Mouse (Mus musculus) MEL (cell line): Measurements from ENCODE around the gene Mndal. TPM values are rescaled to one million over a fixed set of nuclear protein-coding genes. Genes with fewer than 3 reads are reported as not detected.
"Not testable (repeated sequence)": the region's sequence is repeated elsewhere in the genome, so short reads cannot be mapped to it uniquely, and the experiment has no call there.

Experiments
- DNase-seq: peaks from one replicate; pipeline ENCODE4 v3.0.0; 2011; ENCODE audit warnings: low read depth, low spot score
- H3K27ac ChIP-seq: 2 replicates; pipeline ENCODE4 v1.5.1; 2012; ENCODE audit warnings: low read depth, mild to moderate bottlenecking, control low read depth, low read length, moderate library complexity; ENCODE audit not compliant: control insufficient read depth
- H3K27me3 ChIP-seq, 2 experiments: fragments of 150-350 bp in 1 of 2; sonication (generic) in 1 of 2; 2 replicates each; pipeline ENCODE4 v1.6.1; 2012; ENCODE audit warnings: low read length in 2 of 2, mild to moderate bottlenecking in 2 of 2, improper control_type of control experiment in 1 of 2, moderate library complexity in 1 of 2; ENCODE audit not compliant: insufficient read depth in 2 of 2, control insufficient read depth in 1 of 2
- H3K36me3 ChIP-seq, 2 experiments: 2 replicates each; pipeline ENCODE4 v1.6.1; 2012 to 2014; ENCODE audit warnings: low read length in 2 of 2, improper control_type of control experiment in 1 of 2, inconsistent platforms in 1 of 2, mild to moderate bottlenecking in 1 of 2; ENCODE audit not compliant: insufficient read depth in 2 of 2, control insufficient read depth in 1 of 2
- H3K4me1 ChIP-seq, 2 experiments: fragments of 150-350 bp in 1 of 2; sonication (generic) in 1 of 2; 2 replicates each; pipeline ENCODE4 v1.6.1; 2012; ENCODE audit warnings: low read length in 2 of 2, improper control_type of control experiment in 1 of 2, mild to moderate bottlenecking in 1 of 2; ENCODE audit not compliant: insufficient read depth in 2 of 2, control insufficient read depth in 1 of 2
- H3K4me3 ChIP-seq, 2 experiments: fragments of 150-350 bp in 1 of 2; sonication (generic) in 1 of 2; 2 replicates each; pipeline ENCODE4 v1.5.1; 2012; ENCODE audit warnings: low read depth in 2 of 2, low read length in 2 of 2, mild to moderate bottlenecking in 2 of 2, moderate library complexity in 2 of 2, control low read depth in 1 of 2, improper control_type of control experiment in 1 of 2; ENCODE audit not compliant: control insufficient read depth in 1 of 2, insufficient read depth in 1 of 2
- H3K79me2 ChIP-seq: 2 replicates; pipeline ENCODE4 v1.6.1; 2012; ENCODE audit warnings: mild to moderate bottlenecking, low read length, moderate library complexity; ENCODE audit not compliant: control insufficient read depth, poor library complexity, insufficient read depth
- H3K9ac ChIP-seq: 2 replicates; pipeline ENCODE4 v1.6.1; 2012; ENCODE audit warnings: low read depth, mild to moderate bottlenecking, control low read depth, low read length, moderate library complexity; ENCODE audit not compliant: control insufficient read depth, poor library complexity, severe bottlenecking
- H3K9me3 ChIP-seq: fragments of 150-350 bp; sonication (generic); replicated peaks from 2 replicates; pipeline ENCODE4 v1.6.1; 2012; ENCODE audit warnings: mild to moderate bottlenecking, low read length, improper control_type of control experiment, moderate library complexity; ENCODE audit not compliant: insufficient read depth
- E2F4 ChIP-seq: IDR thresholded peaks from 2 replicates; pipeline ENCODE4 v1.6.1; 2011; ENCODE audit warnings: low read depth, low read length, improper control_type of control experiment, borderline replicate concordance
- GATA1 ChIP-seq: IDR thresholded peaks from 2 replicates; pipeline ENCODE4 v1.6.1; 2011; ENCODE audit warnings: low read depth, low read length, improper control_type of control experiment
- HCFC1 ChIP-seq: IDR thresholded peaks from 2 replicates; pipeline ENCODE4 v1.6.1; 2012; ENCODE audit warnings: low read depth, mild to moderate bottlenecking, inconsistent platforms, low read length, improper control_type of control experiment, moderate library complexity
- MAFK ChIP-seq: IDR thresholded peaks from 2 replicates; pipeline ENCODE4 v1.6.1; 2011; ENCODE audit warnings: low read depth, mild to moderate bottlenecking, low read length, improper control_type of control experiment, borderline replicate concordance
- NRF1 ChIP-seq: IDR thresholded peaks from 2 replicates; pipeline ENCODE4 v1.6.1; 2014; ENCODE audit warnings: low read depth, mild to moderate bottlenecking, inconsistent platforms, low read length, improper control_type of control experiment, moderate library complexity; ENCODE audit not compliant: poor library complexity, insufficient read depth, severe bottlenecking
- SIN3A ChIP-seq: IDR thresholded peaks from 2 replicates; pipeline ENCODE4 v1.6.1; 2012; ENCODE audit warnings: low read length, improper control_type of control experiment, inconsistent platforms
- SMC3 ChIP-seq: IDR thresholded peaks from 2 replicates; pipeline ENCODE4 v1.6.1; 2011; ENCODE audit warnings: low read depth, low read length, improper control_type of control experiment
- TAL1 ChIP-seq: IDR thresholded peaks from 2 replicates; pipeline ENCODE4 v1.6.1; 2012; ENCODE audit warnings: mild to moderate bottlenecking, inconsistent platforms, low read length, moderate library complexity, mixed read lengths
- TBP ChIP-seq: IDR thresholded peaks from 2 replicates; pipeline ENCODE4 v1.8.0; 2011; ENCODE audit warnings: low read depth, low read length, improper control_type of control experiment
- ZKSCAN1 ChIP-seq: IDR thresholded peaks from 2 replicates; pipeline ENCODE4 v1.6.1; 2012; ENCODE audit warnings: low read depth, mild to moderate bottlenecking, inconsistent platforms, low read length, improper control_type of control experiment, moderate library complexity
- polyA plus RNA-seq, 2 experiments: library from polyadenylated mRNA; stranded (reverse) in 1 of 2; unstranded in 1 of 2; fragments of >175 nt in 1 of 2; fragments of >200 nt in 1 of 2; gene quantifications; 2 replicates each; pipeline versions ENCODE4 v1.2.1 to v1.2.4; 2012; ENCODE audit warnings: low replicate concordance in 2 of 2, low read depth in 1 of 2; ENCODE audit not compliant: insufficient read length in 2 of 2, insufficient read depth in 1 of 2, missing spikeins in 1 of 2
- total RNA-seq: library from RNA; depleted of rRNA; stranded (reverse); fragments of 300-350 nt; gene quantifications from 2 replicates; pipeline ENCODE4 v1.2.3, GENCODE M21; 2012

Gene Mndal
- total and polyA plus RNA-seq, 3 experiments, result not detected

DNA sequence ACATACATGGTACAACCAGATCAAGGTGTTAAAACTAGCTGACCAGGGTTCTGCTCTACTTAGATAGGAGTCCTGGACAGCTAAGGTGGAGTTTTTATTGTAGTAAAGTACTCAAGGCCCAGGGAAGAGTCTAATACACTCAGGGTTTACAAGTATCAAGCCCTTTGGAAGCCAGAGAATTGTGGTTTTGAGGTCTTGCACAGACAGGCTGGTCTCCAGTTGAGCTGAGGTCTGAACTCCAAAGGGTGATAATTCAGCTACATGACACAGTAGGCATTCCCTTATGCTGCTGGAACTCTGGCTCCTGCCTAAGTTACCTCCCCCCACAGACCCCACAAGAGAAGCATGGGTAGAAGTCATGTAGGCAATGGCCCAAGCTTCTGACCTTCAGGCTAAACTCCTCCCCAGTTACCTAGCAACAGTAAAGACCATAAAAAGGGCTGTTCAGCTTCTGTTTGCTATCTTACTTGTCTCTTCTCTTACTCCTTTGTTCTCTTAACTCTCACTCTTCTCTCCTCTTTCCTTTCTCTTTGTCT, 29.0 kb downstream of the Mndal start:
- H3K9ac ChIP-seq, DNase-seq, H3K4me3 ChIP-seq, H3K36me3 ChIP-seq, H3K27me3 ChIP-seq, H3K79me2 ChIP-seq, H3K9me3 ChIP-seq, H3K4me1 ChIP-seq, H3K27ac ChIP-seq: not testable (repeated sequence)

DNA sequence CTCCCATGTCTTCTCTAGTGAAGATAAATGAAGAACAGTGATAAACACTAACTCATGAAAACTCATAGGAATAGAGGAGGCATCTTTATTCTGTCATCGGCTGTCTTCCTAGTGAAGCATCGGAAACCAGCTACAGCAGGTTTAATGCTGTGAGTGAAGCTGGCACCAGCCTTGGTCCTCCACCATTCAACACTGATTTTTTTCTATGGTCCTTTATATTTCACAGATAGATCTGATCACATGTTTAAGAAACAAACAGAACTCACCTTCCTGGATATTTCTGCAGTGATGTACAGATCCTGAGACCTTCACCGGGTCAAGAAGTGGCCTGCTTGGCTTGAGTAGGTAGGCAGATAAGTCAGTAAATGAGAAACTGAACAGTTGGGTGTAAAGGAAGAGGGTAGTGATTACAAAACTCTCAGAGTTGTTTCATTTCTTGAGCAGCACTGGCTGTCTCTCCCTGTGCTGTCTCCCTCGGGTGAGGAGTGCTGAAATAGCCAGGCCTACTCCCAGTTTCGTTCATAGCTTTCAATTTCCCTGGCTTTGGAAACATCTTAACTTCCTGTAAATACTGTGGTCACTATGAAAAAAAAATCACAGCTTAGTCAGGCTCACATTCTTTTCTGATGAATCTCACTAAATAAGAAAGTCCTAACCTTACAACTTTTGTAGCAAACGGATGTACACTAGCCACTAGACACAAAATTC, 29.6 kb downstream of the Mndal start, which contains the start of gene Ifi211:
Gene Ifi211, minus strand, starts transcription at position 499 of the 708 bp plus-strand sequence.
- not testable (repeated sequence) for H3K27ac ChIP-seq, DNase-seq, H3K9me3 ChIP-seq, H3K79me2 ChIP-seq, H3K4me3 ChIP-seq, H3K36me3 ChIP-seq, H3K9ac ChIP-seq, H3K27me3 ChIP-seq, H3K4me1 ChIP-seq

- TF ChIP-seq MAFK (no peak), NRF1 (no peak), E2F4 (no peak), HCFC1 (no peak), TAL1 (no peak), SMC3 (no peak), SIN3A (no peak), GATA1 (no peak), ZKSCAN1 (no peak), TBP (no peak)
- Histone ChIP-seq H3K27ac (no peak overlapping the region), H3K9ac (no peak overlapping the region), H3K4me1 (no peaks in the 10 kb centered on the region), H3K79me2 (no peaks in the 10 kb centered on the region), H3K27me3 (no peaks in the 10 kb centered on the region; a peak in 1 of 4 replicates), H3K4me3 (no peak overlapping the region), H3K9me3 (no peaks in the 10 kb centered on the region), H3K36me3 (no peaks in the 10 kb centered on the region)
- DNase-seq, result no peak
Measured at GRCm38 (mm10) chr1:173911808-173912464, 30.4 kb downstream of the Mndal start.

DNA sequence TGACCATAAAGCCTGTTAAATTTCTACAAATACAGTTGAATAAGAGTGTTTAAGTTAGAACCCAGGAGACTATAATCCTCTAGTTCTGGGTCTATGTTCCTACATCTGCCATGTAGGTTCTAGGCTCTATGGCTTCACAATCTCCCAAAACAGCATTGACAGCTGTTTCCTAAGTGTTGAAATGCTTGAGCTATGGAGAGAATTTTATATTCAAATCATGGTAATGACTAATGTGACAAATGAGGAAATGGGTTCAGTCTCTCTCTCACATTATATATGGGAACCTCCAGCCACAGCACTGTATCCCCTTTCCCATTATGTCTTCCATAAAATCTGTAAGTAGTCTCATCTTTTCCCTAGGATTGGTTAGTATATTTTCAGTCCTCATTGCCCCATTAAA, 33.9 kb downstream of the Mndal start:
- H3K79me2 ChIP-seq, H3K4me1 ChIP-seq, H3K27ac ChIP-seq, H3K4me3 ChIP-seq, H3K36me3 ChIP-seq, H3K9ac ChIP-seq, DNase-seq, H3K27me3 ChIP-seq, H3K9me3 ChIP-seq: not testable (repeated sequence)

- H3K27me3 ChIP-seq, H3K79me2 ChIP-seq, H3K4me3 ChIP-seq, H3K9me3 ChIP-seq, H3K9ac ChIP-seq, DNase-seq, H3K36me3 ChIP-seq, H3K4me1 ChIP-seq, H3K27ac ChIP-seq: not testable (repeated sequence)
Measured at GRCm38 (mm10) chr1:173905885-173906284, 36.4 kb downstream of the Mndal start.
